Mouse (Mus musculus): ENCODE results near the gene Igfbpl1. TPM values are rescaled to one million over a fixed set of nuclear protein-coding genes. Genes with fewer than 3 reads are reported as not detected.

The Igfbpl1 gene
- total and polyA plus RNA-seq, 3 experiments, result not detected

- Histone ChIP-seq H3K9ac (ENCODE audit: control insufficient read depth, low read depth, low read length, poor library complexity, severe bottlenecking) (no peak overlapping the region), H3K27me3 (ENCODE audit: control insufficient read depth in 1 of 2, insufficient read depth in 2 of 2, low read length in 2 of 2) (peaks cover 0 to 2% of the 10 kb centered on the region in 2 experiments; a peak in 1 of 4 replicates), H3K9me3 (replicated peaks; ENCODE audit: insufficient read depth, low read length) (no peaks in the 10 kb centered on the region), H3K27ac (ENCODE audit: control insufficient read depth, low read depth, low read length) (no peak overlapping the region), H3K4me3 (ENCODE audit: control insufficient read depth in 1 of 2, insufficient read depth in 1 of 2, low read depth in 2 of 2, low read length in 2 of 2) (no peak overlapping the region), H3K36me3 (ENCODE audit: control insufficient read depth in 1 of 2, insufficient read depth in 2 of 2, low read length in 2 of 2) (no peaks in the 10 kb centered on the region), H3K4me1 (ENCODE audit: control insufficient read depth in 1 of 2, insufficient read depth in 2 of 2, low read length in 2 of 2) (no peaks in the 10 kb centered on the region), H3K79me2 (ENCODE audit: control insufficient read depth, insufficient read depth, low read length, poor library complexity) (no peaks in the 10 kb centered on the region)
- peak; percentile 52 for DNase-seq (ENCODE audit: low read depth, low spot score)
- TF ChIP-seq JUND (IDR thresholded peaks at IDR 0.05; ENCODE audit: low read depth, low read length), result no peak
- TF ChIP-seq RAD21 (IDR thresholded peaks at IDR 0.05; ENCODE audit: low read depth, low read length), result peak; percentile 68
- peak; percentile 72 for TF ChIP-seq ZC3H11A (IDR thresholded peaks at IDR 0.05; ENCODE audit: low read depth, low read length)
- TF ChIP-seq GABPA (IDR thresholded peaks at IDR 0.05; ENCODE audit: low read depth, low read length), result no peak
- TF ChIP-seq CTCF (IDR thresholded peaks at IDR 0.05 in 2 of 3, conservative IDR thresholded peaks at IDR 0.05 in 1 of 3; ENCODE audit: control insufficient read depth in 1 of 3, insufficient read depth in 1 of 3, low read depth in 2 of 3, low read length in 3 of 3, poor library complexity in 1 of 3, severe bottlenecking in 1 of 3), result peak; percentile 51 to 75 (median 62)
- TF ChIP-seq SMC3 (IDR thresholded peaks at IDR 0.05; ENCODE audit: low read depth, low read length), result peak; percentile 76
Measured at GRCm38 (mm10) chr4:45815542-45815941, 11.2 kb downstream of the Igfbpl1 start.

DNA sequence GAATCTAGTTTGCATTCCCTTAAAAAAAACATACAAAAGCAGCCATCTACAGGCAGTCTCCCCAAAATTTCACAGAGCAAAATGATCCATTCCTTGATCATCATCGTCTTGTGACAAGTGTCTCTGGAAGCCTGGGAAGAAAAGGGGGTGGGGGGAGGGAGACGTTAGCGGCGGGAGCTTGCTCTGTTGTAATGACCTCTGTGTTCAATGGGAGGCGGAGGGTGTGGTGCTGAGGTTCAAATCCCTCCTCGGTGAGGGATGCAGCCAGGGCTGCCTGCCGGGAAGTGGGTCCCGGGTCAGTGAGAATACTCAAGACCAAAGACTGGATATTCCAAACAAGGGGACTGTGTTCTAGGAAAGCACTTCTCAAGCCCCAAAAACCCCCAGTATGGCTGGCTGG is 15.5 kb downstream of the Igfbpl1 start:
- Histone ChIP-seq H3K36me3 (ENCODE audit: control insufficient read depth in 1 of 2, insufficient read depth in 2 of 2, low read length in 2 of 2) (no peaks in the 10 kb centered on the region), H3K4me3 (ENCODE audit: control insufficient read depth in 1 of 2, insufficient read depth in 1 of 2, low read depth in 2 of 2, low read length in 2 of 2) (no peak overlapping the region), H3K27ac (ENCODE audit: control insufficient read depth, low read depth, low read length) (no peak overlapping the region), H3K9me3 (replicated peaks; ENCODE audit: insufficient read depth, low read length) (no peaks in the 10 kb centered on the region), H3K79me2 (ENCODE audit: control insufficient read depth, insufficient read depth, low read length, poor library complexity) (no peaks in the 10 kb centered on the region), H3K4me1 (ENCODE audit: control insufficient read depth in 1 of 2, insufficient read depth in 2 of 2, low read length in 2 of 2) (no peaks in the 10 kb centered on the region), H3K27me3 (ENCODE audit: control insufficient read depth in 1 of 2, insufficient read depth in 2 of 2, low read length in 2 of 2) (peaks cover 0 to 16% of the 10 kb centered on the region in 2 experiments), H3K9ac (ENCODE audit: control insufficient read depth, low read depth, low read length, poor library complexity, severe bottlenecking) (no peak overlapping the region)
- no peak for TF ChIP-seq NRF1 (IDR thresholded peaks at IDR 0.05; ENCODE audit: insufficient read depth, low read depth, low read length, poor library complexity, severe bottlenecking)
- no peak for TF ChIP-seq TCF12 (IDR thresholded peaks at IDR 0.05; ENCODE audit: low read depth, low read length)
- TF ChIP-seq POLR2AphosphoS5 (IDR thresholded peaks at IDR 0.05; ENCODE audit: borderline replicate concordance, low read depth, low read length), result no peak
- no peak for TF ChIP-seq MAZ (IDR thresholded peaks at IDR 0.05; ENCODE audit: low read depth, low read length)
- no peak for TF ChIP-seq ZNF384 (IDR thresholded peaks at IDR 0.05; ENCODE audit: low read depth, low read length)
- no peak for TF ChIP-seq ELF1 (IDR thresholded peaks at IDR 0.05; ENCODE audit: low read depth, low read length)
- no peak for TF ChIP-seq GABPA (IDR thresholded peaks at IDR 0.05; ENCODE audit: low read depth, low read length)
- no peak for TF ChIP-seq ZMIZ1 (IDR thresholded peaks at IDR 0.05; ENCODE audit: low read depth, low read length)
- no peak for TF ChIP-seq MXI1 (IDR thresholded peaks at IDR 0.05; ENCODE audit: low read depth, low read length)
- no peak for TF ChIP-seq TAL1 (IDR thresholded peaks at IDR 0.05; ENCODE audit: low read length)
- no peak for TF ChIP-seq MAFK (IDR thresholded peaks at IDR 0.05; ENCODE audit: borderline replicate concordance, low read depth, low read length)
- no peak for TF ChIP-seq RAD21 (IDR thresholded peaks at IDR 0.05; ENCODE audit: low read depth, low read length)
- TF ChIP-seq POLR2AphosphoS2 (IDR thresholded peaks at IDR 0.05; ENCODE audit: low read length), result no peak
- no peak for TF ChIP-seq EP300 (IDR thresholded peaks at IDR 0.05; ENCODE audit: low read depth in 1 of 2, low read length in 2 of 2)
- no peak for TF ChIP-seq ETS1 (IDR thresholded peaks at IDR 0.05; ENCODE audit: low read depth, low read length)
- TF ChIP-seq GATA1 (IDR thresholded peaks at IDR 0.05; ENCODE audit: low read depth, low read length), result no peak
- no peak for TF ChIP-seq SMC3 (IDR thresholded peaks at IDR 0.05; ENCODE audit: low read depth, low read length)
- TF ChIP-seq CHD1 (IDR thresholded peaks at IDR 0.05; ENCODE audit: low read depth, low read length), result no peak
- no peak for DNase-seq (ENCODE audit: low read depth, low spot score)

Measured in MEL (cell line).